Mouse (Mus musculus): Measurements from ENCODE around the gene Grpel1. TPM values are rescaled to one million over a fixed set of nuclear protein-coding genes. Genes with fewer than 3 reads are reported as not detected.

Grpel1 gene
- total and polyA plus RNA-seq, 2 experiments = 42.0 to 55.1 TPM

- TF ChIP-seq CTCF (IDR thresholded peaks at IDR 0.05; ENCODE audit: low read depth, low read length) (peak; percentile 53), POLR2A (IDR thresholded peaks at IDR 0.05; ENCODE audit: extremely low read depth, insufficient read depth, low read length) (0 out of 2 replicates have a peak, but pooled peaks have one; percentile 37)
- peaks cover 23% of the 10 kb centered on the region for H3K4me1 ChIP-seq (ENCODE audit: control insufficient read depth, insufficient read depth, low read length)
- WGBS = 9% methylated on average over 97 of the region's 97 CpGs
- H3K4me3 ChIP-seq (ENCODE audit: insufficient read depth, low read depth, low read length) = peak within 1 kb of the TSS; percentile 82
- H3K27me3 ChIP-seq (ENCODE audit: control insufficient read depth, insufficient read depth, low read length) = no peaks in the 10 kb centered on the region
- peaks cover 37% of the 10 kb centered on the region for H3K79me2 ChIP-seq (ENCODE audit: control insufficient read depth, insufficient read depth, low read length)
- no peaks in the 10 kb centered on the region for H3K36me3 ChIP-seq (ENCODE audit: control insufficient read depth, insufficient read depth, low read length)
- peak within 1 kb of the TSS; percentile 96 for H3K9ac ChIP-seq (ENCODE audit: low read depth, low read length)
- peak; percentile 92 for DNase-seq (ENCODE audit: extremely low read depth, low read depth, low spot score)
- H3K27ac ChIP-seq (replicated peaks; ENCODE audit: insufficient read depth, low read depth, low read length) = peak within 1 kb of the TSS; percentile 64
Measured at GRCm38 (mm10) chr5:36484171-36484990, 19.6 kb downstream of the Grpel1 start, which contains the start of the genes Tada2b and Ccdc96. TSS of gene Tada2b (minus strand) at chr5:36484285. TSS of gene Ccdc96 (plus strand) at chr5:36484588.

GRCm38 (mm10) chr5:36485306-36485705 lies 20.5 kb downstream of the Grpel1 start:
- Histone ChIP-seq H3K79me2 (ENCODE audit: control insufficient read depth, insufficient read depth, low read length) (peaks cover 30% of the 10 kb centered on the region), H3K4me1 (ENCODE audit: control insufficient read depth, insufficient read depth, low read length) (peaks cover 16% of the 10 kb centered on the region), H3K9ac (ENCODE audit: low read depth, low read length) (no peak overlapping the region), H3K4me3 (ENCODE audit: insufficient read depth, low read depth, low read length) (no peak overlapping the region), H3K27ac (replicated peaks; ENCODE audit: insufficient read depth, low read depth, low read length) (no peak overlapping the region), H3K27me3 (ENCODE audit: control insufficient read depth, insufficient read depth, low read length) (no peaks in the 10 kb centered on the region), H3K36me3 (ENCODE audit: control insufficient read depth, insufficient read depth, low read length) (no peaks in the 10 kb centered on the region)
- TF ChIP-seq CTCF (IDR thresholded peaks at IDR 0.05; ENCODE audit: low read depth, low read length) (no peak), POLR2A (IDR thresholded peaks at IDR 0.05; ENCODE audit: extremely low read depth, insufficient read depth, low read length) (no peak)
- 41% methylated on average over 19 of the region's 19 CpGs for WGBS
- no peak for DNase-seq (ENCODE audit: extremely low read depth, low read depth, low spot score)

GRCm38 (mm10) chr5:36489225-36489624 lies 24.4 kb downstream of the Grpel1 start:
- H3K27ac ChIP-seq (replicated peaks; ENCODE audit: insufficient read depth, low read depth, low read length) = no peak overlapping the region
- peak; percentile 41 for DNase-seq (ENCODE audit: extremely low read depth, low read depth, low spot score)
- 60% methylated on average over 2 of the region's 2 CpGs for WGBS
- TF ChIP-seq CTCF (IDR thresholded peaks at IDR 0.05; ENCODE audit: low read depth, low read length) (peak; percentile 65), POLR2A (IDR thresholded peaks at IDR 0.05; ENCODE audit: extremely low read depth, insufficient read depth, low read length) (no peak)
- no peak overlapping the region for H3K9ac ChIP-seq (ENCODE audit: low read depth, low read length)
- peaks cover 10% of the 10 kb centered on the region; the same call in 1 of the 2 replicates for H3K36me3 ChIP-seq (ENCODE audit: control insufficient read depth, insufficient read depth, low read length)
- peaks cover 2% of the 10 kb centered on the region for H3K4me1 ChIP-seq (ENCODE audit: control insufficient read depth, insufficient read depth, low read length)
- no peaks in the 10 kb centered on the region for H3K79me2 ChIP-seq (ENCODE audit: control insufficient read depth, insufficient read depth, low read length)
- no peak overlapping the region for H3K4me3 ChIP-seq (ENCODE audit: insufficient read depth, low read depth, low read length)
- no peaks in the 10 kb centered on the region for H3K27me3 ChIP-seq (ENCODE audit: control insufficient read depth, insufficient read depth, low read length)

GRCm38 (mm10) chr5:36493919-36494318 lies 29.1 kb downstream of the Grpel1 start:
- Histone ChIP-seq H3K4me3 (ENCODE audit: insufficient read depth, low read depth, low read length) (no peak overlapping the region), H3K27ac (replicated peaks; ENCODE audit: insufficient read depth, low read depth, low read length) (no peak overlapping the region), H3K4me1 (ENCODE audit: control insufficient read depth, insufficient read depth, low read length) (no peaks in the 10 kb centered on the region), H3K36me3 (ENCODE audit: control insufficient read depth, insufficient read depth, low read length) (peaks cover 27% of the 10 kb centered on the region), H3K27me3 (ENCODE audit: control insufficient read depth, insufficient read depth, low read length) (no peaks in the 10 kb centered on the region), H3K79me2 (ENCODE audit: control insufficient read depth, insufficient read depth, low read length) (no peaks in the 10 kb centered on the region), H3K9ac (ENCODE audit: low read depth, low read length) (no peak overlapping the region)
- WGBS = 90% methylated on average over 6 of the region's 6 CpGs
- DNase-seq (ENCODE audit: extremely low read depth, low read depth, low spot score) = no peak
- TF ChIP-seq CTCF (IDR thresholded peaks at IDR 0.05; ENCODE audit: low read depth, low read length) (no peak), POLR2A (IDR thresholded peaks at IDR 0.05; ENCODE audit: extremely low read depth, insufficient read depth, low read length) (no peak)

- TF ChIP-seq CTCF (IDR thresholded peaks at IDR 0.05; ENCODE audit: low read depth, low read length) (no peak), POLR2A (IDR thresholded peaks at IDR 0.05; ENCODE audit: extremely low read depth, insufficient read depth, low read length) (no peak)
- no peak overlapping the region for H3K27ac ChIP-seq (replicated peaks; ENCODE audit: insufficient read depth, low read depth, low read length)
- H3K9ac ChIP-seq (ENCODE audit: low read depth, low read length) = no peak overlapping the region
- no peaks in the 10 kb centered on the region for H3K4me1 ChIP-seq (ENCODE audit: control insufficient read depth, insufficient read depth, low read length)
- no peaks in the 10 kb centered on the region for H3K79me2 ChIP-seq (ENCODE audit: control insufficient read depth, insufficient read depth, low read length)
- peaks cover 28% of the 10 kb centered on the region for H3K36me3 ChIP-seq (ENCODE audit: control insufficient read depth, insufficient read depth, low read length)
- no peaks in the 10 kb centered on the region for H3K27me3 ChIP-seq (ENCODE audit: control insufficient read depth, insufficient read depth, low read length)
- DNase-seq (ENCODE audit: extremely low read depth, low read depth, low spot score) = no peak
- 95% methylated on average over 9 of the region's 9 CpGs for WGBS
- H3K4me3 ChIP-seq (ENCODE audit: insufficient read depth, low read depth, low read length) = no peak overlapping the region
Measured at GRCm38 (mm10) chr5:36494709-36495108, 29.9 kb downstream of the Grpel1 start.

- no peak overlapping the region for H3K4me3 ChIP-seq (ENCODE audit: insufficient read depth, low read depth, low read length)
- TF ChIP-seq POLR2A (IDR thresholded peaks at IDR 0.05; ENCODE audit: extremely low read depth, insufficient read depth, low read length) = no peak
- no peak for TF ChIP-seq CTCF (IDR thresholded peaks at IDR 0.05; ENCODE audit: low read depth, low read length)
- H3K27ac ChIP-seq (replicated peaks; ENCODE audit: insufficient read depth, low read depth, low read length) = no peak overlapping the region
- H3K79me2 ChIP-seq (ENCODE audit: control insufficient read depth, insufficient read depth, low read length) = no peaks in the 10 kb centered on the region
- H3K9ac ChIP-seq (ENCODE audit: low read depth, low read length) = no peak overlapping the region
- no peaks in the 10 kb centered on the region for H3K27me3 ChIP-seq (ENCODE audit: control insufficient read depth, insufficient read depth, low read length)
- H3K4me1 ChIP-seq (ENCODE audit: control insufficient read depth, insufficient read depth, low read length) = no peaks in the 10 kb centered on the region
- peaks cover 32% of the 10 kb centered on the region for H3K36me3 ChIP-seq (ENCODE audit: control insufficient read depth, insufficient read depth, low read length)
- WGBS = 96% methylated on average over 7 of the region's 7 CpGs
- DNase-seq (ENCODE audit: extremely low read depth, low read depth, low spot score) = no peak
Measured at GRCm38 (mm10) chr5:36505235-36505634, 40.4 kb downstream of the Grpel1 start.

Data from liver, adult 2 months (tissue).